Mouse (Mus musculus): ENCODE measurements at regions not wholly inside any gene's neighbourhood (a gene's known extent, or its start where the extent isn't known, plus 50 kb on each side); places are given as distances from the start of the nearest gene placed in this dataset.

GRCm38 (mm10) chr11:114588554-114588953 is 79.8 kb upstream of the Rpl38 start:
- no peak for TF ChIP-seq CTCF (IDR thresholded peaks at IDR 0.05; ENCODE audit: control insufficient read depth, insufficient read depth, low read length)
- TF ChIP-seq POLR2A (IDR thresholded peaks at IDR 0.05; ENCODE audit: borderline replicate concordance, control insufficient read depth, low read depth, low read length), result no peak
